Mouse (Mus musculus) midbrain, embryonic 16.5 days (tissue): ENCODE results near the gene Rin2. TPM values are rescaled to one million over a fixed set of nuclear protein-coding genes. Genes with fewer than 3 reads are reported as not detected.
A peak's percentile ranks its signal among the peaks of the same experiment; 100 is the strongest.

Experiments used
- ATAC-seq: fragments of 200-750 bp; cut with Nextera tagmentation; 2 replicates; pipeline ENCODE4 v1.8.0; 2017; ENCODE audit warnings: moderate TSS enrichment
- H3K27ac ChIP-seq: fragments of 300-500 bp; sonication (generic); 2 replicates; pipeline ENCODE4 v1.5.1; 2014; ENCODE audit warnings: mild to moderate bottlenecking, low read length, mixed read lengths
- H3K27me3 ChIP-seq: fragments of 300-500 bp; sonication (generic); 2 replicates; pipeline ENCODE4 v1.6.1; 2014; ENCODE audit warnings: low read depth, low read length, mixed read lengths; ENCODE audit not compliant: control insufficient read depth, insufficient read depth
- H3K36me3 ChIP-seq: fragments of 300-500 bp; sonication (generic); 2 replicates; pipeline ENCODE4 v1.6.1; 2014; ENCODE audit warnings: mild to moderate bottlenecking, low read length, moderate library complexity, mixed read lengths; ENCODE audit not compliant: control insufficient read depth, insufficient read depth
- H3K4me1 ChIP-seq: fragments of 300-500 bp; sonication (generic); 2 replicates; pipeline ENCODE4 v1.6.1; 2014; ENCODE audit warnings: mild to moderate bottlenecking, low read length, mixed read lengths; ENCODE audit not compliant: control insufficient read depth, insufficient read depth
- H3K4me2 ChIP-seq: fragments of 300-500 bp; sonication (generic); 2 replicates; pipeline ENCODE4 v1.6.1; 2014; ENCODE audit warnings: mild to moderate bottlenecking, low read length, mixed read lengths
- H3K4me3 ChIP-seq: fragments of 300-500 bp; sonication (generic); 2 replicates; pipeline ENCODE4 v1.5.1; 2014; ENCODE audit warnings: low read depth, mild to moderate bottlenecking, low read length, moderate library complexity, mixed read lengths
- H3K9ac ChIP-seq: fragments of 300-500 bp; sonication (generic); 2 replicates; pipeline ENCODE4 v1.6.1; 2014; ENCODE audit warnings: low read depth, low read length, mixed read lengths
- H3K9me3 ChIP-seq: fragments of 300-500 bp; sonication (generic); replicated peaks from 2 replicates; pipeline ENCODE4 v1.6.1; 2014; ENCODE audit warnings: mild to moderate bottlenecking, low read length, mixed read lengths; ENCODE audit not compliant: control insufficient read depth, poor library complexity, severe bottlenecking
- WGBS: fragments of 180-500 bp; shearing (Covaris S2); extraction: QIAGEN DNeasy Blood & Tissue Kit; methylation state at CpG from one replicate; pipeline ENCODE4 v1.1.7; 2014; 5-methylcytosine and 5-hydroxymethylcytosine counted together
- polyA plus RNA-seq: library from polyadenylated mRNA; unstranded; fragments of >200 nt; fragmentation: Nextera tagmentation; extraction: Ambion mirVana; gene quantifications from 2 replicates; pipeline ENCODE4 v1.2.1, GENCODE M21; 2015

Rin2 gene
- polyA plus RNA-seq, 1 experiment from 2014 or later = 17.0 TPM

- H3K9me3 ChIP-seq = no peaks in the 10 kb centered on the region
- H3K27ac ChIP-seq = no peak overlapping the region
- no peak overlapping the region for H3K4me3 ChIP-seq
- WGBS = 86% methylated on average over 5 of the region's 5 CpGs
- no peak overlapping the region for H3K4me2 ChIP-seq
- no peaks in the 10 kb centered on the region for H3K27me3 ChIP-seq
- H3K36me3 ChIP-seq = no peaks in the 10 kb centered on the region
- no peak for ATAC-seq
- H3K4me1 ChIP-seq = no peaks in the 10 kb centered on the region
- H3K9ac ChIP-seq = no peak overlapping the region
Measured at GRCm38 (mm10) chr2:145735079-145735478, 60.1 kb downstream of the Rin2 start.

GRCm38 (mm10) chr2:145736543-145736942, 61.5 kb downstream of the Rin2 start:
- WGBS = 85% methylated on average over 1 of the region's 1 CpGs
- H3K4me3 ChIP-seq = no peak overlapping the region
- H3K36me3 ChIP-seq = no peaks in the 10 kb centered on the region
- no peak overlapping the region for H3K4me2 ChIP-seq
- no peaks in the 10 kb centered on the region; the same call in 1 of the 2 replicates for H3K27me3 ChIP-seq
- H3K4me1 ChIP-seq = no peaks in the 10 kb centered on the region
- no peak overlapping the region for H3K9ac ChIP-seq
- ATAC-seq = no peak
- no peaks in the 10 kb centered on the region for H3K9me3 ChIP-seq
- H3K27ac ChIP-seq = no peak overlapping the region

- H3K36me3 ChIP-seq = no peaks in the 10 kb centered on the region
- H3K27ac ChIP-seq = no peak overlapping the region
- H3K9ac ChIP-seq = no peak overlapping the region
- H3K4me2 ChIP-seq = no peak overlapping the region
- H3K4me1 ChIP-seq = no peaks in the 10 kb centered on the region
- no peak overlapping the region for H3K4me3 ChIP-seq
- no peaks in the 10 kb centered on the region for H3K9me3 ChIP-seq
- WGBS = 17% methylated on average over 5 of the region's 5 CpGs
- no peak for ATAC-seq
- no peaks in the 10 kb centered on the region; the same call in 1 of the 2 replicates for H3K27me3 ChIP-seq
Measured at GRCm38 (mm10) chr2:145737196-145737595, 62.2 kb downstream of the Rin2 start.

- Histone ChIP-seq H3K27me3 (peaks cover 6% of the 10 kb centered on the region), H3K4me2 (no peak overlapping the region), H3K27ac (no peak overlapping the region), H3K4me3 (no peak overlapping the region), H3K9ac (no peak overlapping the region), H3K4me1 (no peaks in the 10 kb centered on the region), H3K9me3 (no peaks in the 10 kb centered on the region), H3K36me3 (no peaks in the 10 kb centered on the region)
- no peak for ATAC-seq
- WGBS = 97% methylated on average over 5 of the region's 5 CpGs
Measured at GRCm38 (mm10) chr2:145740729-145741128, 65.7 kb downstream of the Rin2 start.

GRCm38 (mm10) chr2:145742795-145743710, 68.0 kb downstream of the Rin2 start:
- Histone ChIP-seq H3K36me3 (no peaks in the 10 kb centered on the region), H3K9me3 (no peaks in the 10 kb centered on the region), H3K4me1 (no peaks in the 10 kb centered on the region), H3K27ac (no peak overlapping the region), H3K27me3 (peaks cover 6% of the 10 kb centered on the region), H3K4me2 (no peak overlapping the region), H3K9ac (no peak overlapping the region), H3K4me3 (no peak overlapping the region)
- no peak for ATAC-seq
- 84% methylated on average over 13 of the region's 13 CpGs for WGBS

- no peak overlapping the region for H3K4me2 ChIP-seq
- H3K36me3 ChIP-seq = no peaks in the 10 kb centered on the region
- no peaks in the 10 kb centered on the region for H3K4me1 ChIP-seq
- H3K4me3 ChIP-seq = no peak overlapping the region
- WGBS = 28% methylated on average over 1 of the region's 1 CpGs
- H3K9me3 ChIP-seq = no peaks in the 10 kb centered on the region
- no peak overlapping the region for H3K27ac ChIP-seq
- peaks cover 6% of the 10 kb centered on the region for H3K27me3 ChIP-seq
- no peak overlapping the region for H3K9ac ChIP-seq
- no peak for ATAC-seq
Measured at GRCm38 (mm10) chr2:145746406-145746805, 71.4 kb downstream of the Rin2 start.

GRCm38 (mm10) chr2:145749645-145750044, 74.6 kb downstream of the Rin2 start:
- Histone ChIP-seq H3K27ac (no peak overlapping the region), H3K27me3 (no peaks in the 10 kb centered on the region; the same call in 1 of the 2 replicates), H3K9me3 (no peaks in the 10 kb centered on the region), H3K36me3 (no peaks in the 10 kb centered on the region), H3K9ac (no peak overlapping the region), H3K4me2 (no peak overlapping the region), H3K4me3 (no peak overlapping the region), H3K4me1 (no peaks in the 10 kb centered on the region)
- peak; percentile 39; the same call in 1 of the 2 replicates for ATAC-seq
- WGBS = 41% methylated on average over 5 of the region's 5 CpGs

GRCm38 (mm10) chr2:145752572-145752971, 77.6 kb downstream of the Rin2 start:
- Histone ChIP-seq H3K27me3 (no peaks in the 10 kb centered on the region; the same call in 1 of the 2 replicates), H3K4me3 (no peak overlapping the region), H3K9me3 (no peaks in the 10 kb centered on the region), H3K27ac (no peak overlapping the region), H3K4me2 (no peak overlapping the region), H3K9ac (no peak overlapping the region), H3K36me3 (no peaks in the 10 kb centered on the region), H3K4me1 (no peaks in the 10 kb centered on the region)
- WGBS = 69% methylated on average over 6 of the region's 6 CpGs
- ATAC-seq = no peak

- WGBS = 86% methylated on average over 7 of the region's 7 CpGs
- ATAC-seq = no peak
- no peaks in the 10 kb centered on the region for H3K36me3 ChIP-seq
- no peak overlapping the region for H3K4me3 ChIP-seq
- H3K27ac ChIP-seq = no peak overlapping the region
- no peaks in the 10 kb centered on the region for H3K9me3 ChIP-seq
- H3K4me1 ChIP-seq = no peaks in the 10 kb centered on the region
- H3K9ac ChIP-seq = no peak overlapping the region
- H3K27me3 ChIP-seq = no peaks in the 10 kb centered on the region
- H3K4me2 ChIP-seq = no peak overlapping the region
Measured at GRCm38 (mm10) chr2:145753973-145754372, 79.0 kb downstream of the Rin2 start.
